Mouse (Mus musculus): ENCODE measurements at regions not wholly inside any gene's neighbourhood (a gene's known extent, or its start where the extent isn't known, plus 50 kb on each side); places are given as distances from the start of the nearest gene placed in this dataset.

DNA sequence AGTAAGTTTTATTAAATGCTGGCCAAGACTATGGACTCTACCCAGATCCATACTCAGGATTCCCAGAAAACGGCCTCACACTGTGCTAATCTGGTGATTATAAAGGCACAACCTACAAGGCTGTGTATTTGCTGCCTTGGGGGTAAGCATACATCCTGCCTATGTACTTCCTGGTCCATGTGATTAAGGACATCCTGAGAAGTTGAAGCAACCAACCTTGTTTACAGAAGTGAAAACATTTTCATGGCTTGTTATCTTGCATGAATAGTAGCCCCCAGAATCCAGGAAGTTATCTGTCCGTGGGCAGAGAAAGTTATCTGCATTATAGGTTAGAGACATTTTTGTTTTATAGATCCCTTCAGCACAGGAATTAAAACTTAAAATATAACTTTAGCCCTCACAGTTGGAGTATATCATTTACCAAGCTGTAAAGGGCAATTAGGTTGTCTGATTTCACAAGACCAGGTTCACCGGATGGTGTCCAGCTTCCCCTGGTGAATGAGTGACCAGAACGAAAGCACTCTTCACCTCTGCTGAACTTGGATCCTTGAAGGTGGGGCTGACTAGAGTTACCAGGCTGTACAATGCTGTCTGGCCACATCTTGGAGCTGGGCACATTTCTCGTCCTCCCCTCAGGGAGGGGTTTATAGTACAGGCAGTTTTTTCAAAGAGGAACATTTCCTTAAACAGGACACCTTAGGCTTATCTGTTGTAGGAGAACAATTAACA, 90.1 kb upstream of the Tbl1xr1 start:
- Histone ChIP-seq H3K27me3 (replicated peaks) (no peaks in the 10 kb centered on the region), H3K36me3 (replicated peaks) (no peaks in the 10 kb centered on the region), H3K4me1 (no peaks in the 10 kb centered on the region), H3K4me2 (no peak overlapping the region), H3K9ac (no peak overlapping the region), H3K4me3 (no peak overlapping the region), H3K9me3 (no peaks in the 10 kb centered on the region), H3K27ac (no peak overlapping the region)
- ATAC-seq (replicated peaks): no peak
- 85% methylated on average over 5 of the region's 5 CpGs for WGBS

DNA sequence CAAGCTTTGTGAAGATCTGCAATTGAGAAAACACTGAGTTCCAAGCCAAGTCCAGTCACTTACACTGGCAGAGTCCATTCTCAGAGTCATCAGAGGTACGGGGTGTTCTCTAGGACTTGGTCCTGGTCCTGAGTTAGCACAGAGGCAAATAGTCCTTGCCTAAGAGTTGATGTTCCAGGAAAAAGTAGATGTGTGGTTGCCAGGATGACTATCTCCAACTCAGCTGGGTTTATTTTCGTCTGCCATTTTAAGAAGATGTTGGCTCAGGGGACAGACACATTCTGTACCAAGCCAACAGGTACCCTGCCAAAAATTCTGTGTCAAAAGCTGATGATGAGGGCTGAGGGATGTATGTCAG, 89.6 kb upstream of the Tbl1xr1 start:
- Histone ChIP-seq H3K9ac (no peak overlapping the region), H3K4me1 (no peaks in the 10 kb centered on the region), H3K27me3 (replicated peaks) (no peaks in the 10 kb centered on the region), H3K9me3 (no peaks in the 10 kb centered on the region), H3K4me3 (no peak overlapping the region), H3K4me2 (no peak overlapping the region), H3K36me3 (replicated peaks) (no peaks in the 10 kb centered on the region), H3K27ac (no peak overlapping the region)
- ATAC-seq (replicated peaks): no peak
- WGBS: 93% methylated on average over 2 of the region's 2 CpGs

DNA sequence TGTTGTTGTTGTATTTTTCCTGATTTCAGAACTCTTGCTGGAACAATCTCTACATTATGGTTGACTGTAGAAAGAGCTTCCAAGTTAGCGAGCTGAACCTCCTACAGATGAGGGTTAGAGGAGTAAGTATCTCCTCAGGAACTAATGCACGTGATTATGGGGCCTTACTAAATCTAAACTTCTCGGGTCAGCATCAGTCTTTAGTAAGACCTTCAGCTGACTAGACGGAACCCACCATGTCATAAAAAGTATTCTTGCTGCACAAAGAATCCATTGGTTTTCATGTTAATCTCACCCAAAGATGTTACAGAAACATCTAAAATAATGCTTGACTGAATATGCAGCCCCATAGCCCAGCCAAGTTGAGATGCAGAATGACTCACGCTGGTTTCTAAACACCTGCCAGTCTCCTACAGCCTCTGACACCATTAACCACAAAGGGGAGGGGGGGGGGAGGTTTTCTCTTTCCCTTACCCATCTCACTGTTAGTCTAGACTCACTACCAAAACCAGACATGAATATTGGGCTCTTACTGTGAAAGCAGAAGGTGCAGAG, 88.9 kb upstream of the Tbl1xr1 start:
- Histone ChIP-seq H3K36me3 (replicated peaks) (no peaks in the 10 kb centered on the region), H3K4me3 (no peak overlapping the region), H3K4me2 (no peak overlapping the region), H3K27me3 (replicated peaks) (no peaks in the 10 kb centered on the region), H3K9ac (no peak overlapping the region), H3K27ac (no peak overlapping the region), H3K4me1 (no peaks in the 10 kb centered on the region), H3K9me3 (no peaks in the 10 kb centered on the region)
- WGBS: 86% methylated on average over 5 of the region's 5 CpGs
- no peak for ATAC-seq (replicated peaks)

- no peaks in the 10 kb centered on the region for H3K9me3 ChIP-seq
- H3K27me3 ChIP-seq (replicated peaks): no peaks in the 10 kb centered on the region
- no peak overlapping the region for H3K27ac ChIP-seq
- no peak overlapping the region for H3K4me3 ChIP-seq
- H3K9ac ChIP-seq: no peak overlapping the region
- 90% methylated on average over 8 of the region's 8 CpGs for WGBS
- H3K4me1 ChIP-seq: no peaks in the 10 kb centered on the region
- no peak overlapping the region for H3K4me2 ChIP-seq
- ATAC-seq (replicated peaks): no peak
- H3K36me3 ChIP-seq (replicated peaks): no peaks in the 10 kb centered on the region
Measured at GRCm38 (mm10) chr3:21988010-21988531, 88.4 kb upstream of the Tbl1xr1 start.

- H3K36me3 ChIP-seq (replicated peaks): no peaks in the 10 kb centered on the region
- no peaks in the 10 kb centered on the region for H3K27me3 ChIP-seq (replicated peaks)
- WGBS: 86% methylated on average over 4 of the region's 4 CpGs
- no peak overlapping the region for H3K4me2 ChIP-seq
- no peak for ATAC-seq (replicated peaks)
- no peaks in the 10 kb centered on the region for H3K4me1 ChIP-seq
- H3K9ac ChIP-seq: no peak overlapping the region
- no peaks in the 10 kb centered on the region for H3K9me3 ChIP-seq
- H3K27ac ChIP-seq: no peak overlapping the region
- H3K4me3 ChIP-seq: no peak overlapping the region
Measured at GRCm38 (mm10) chr3:21990526-21990925, 85.9 kb upstream of the Tbl1xr1 start.

DNA sequence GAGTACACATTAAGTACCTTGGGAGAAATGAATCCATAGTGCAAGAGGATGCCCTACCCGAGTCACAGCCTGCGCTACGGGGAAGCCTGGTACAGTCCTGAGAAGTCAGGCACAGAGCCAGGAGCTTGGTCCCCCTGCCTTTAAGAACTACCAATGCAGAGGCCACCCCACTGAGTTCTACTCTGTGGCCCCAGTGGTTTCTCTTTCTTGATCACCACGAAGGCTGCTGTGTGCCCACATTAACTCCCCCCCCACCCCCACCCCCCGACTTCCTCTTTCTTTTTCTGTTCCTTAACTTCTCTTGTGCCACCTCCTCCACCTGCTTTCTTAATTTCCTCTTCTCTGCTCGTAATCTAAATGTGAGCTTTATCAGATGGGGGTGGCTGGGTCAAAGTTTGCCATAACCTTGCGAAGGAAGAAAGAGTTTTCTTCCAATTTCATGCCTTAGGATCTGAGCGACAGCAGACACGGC, 84.7 kb upstream of the Tbl1xr1 start:
- Histone ChIP-seq H3K27ac (no peak overlapping the region), H3K4me3 (no peak overlapping the region), H3K4me1 (no peaks in the 10 kb centered on the region), H3K9me3 (no peaks in the 10 kb centered on the region), H3K27me3 (replicated peaks) (no peaks in the 10 kb centered on the region), H3K36me3 (replicated peaks) (no peaks in the 10 kb centered on the region), H3K4me2 (no peak overlapping the region), H3K9ac (no peak overlapping the region)
- WGBS: 69% methylated on average over 9 of the region's 9 CpGs
- no peak for ATAC-seq (replicated peaks)

DNA sequence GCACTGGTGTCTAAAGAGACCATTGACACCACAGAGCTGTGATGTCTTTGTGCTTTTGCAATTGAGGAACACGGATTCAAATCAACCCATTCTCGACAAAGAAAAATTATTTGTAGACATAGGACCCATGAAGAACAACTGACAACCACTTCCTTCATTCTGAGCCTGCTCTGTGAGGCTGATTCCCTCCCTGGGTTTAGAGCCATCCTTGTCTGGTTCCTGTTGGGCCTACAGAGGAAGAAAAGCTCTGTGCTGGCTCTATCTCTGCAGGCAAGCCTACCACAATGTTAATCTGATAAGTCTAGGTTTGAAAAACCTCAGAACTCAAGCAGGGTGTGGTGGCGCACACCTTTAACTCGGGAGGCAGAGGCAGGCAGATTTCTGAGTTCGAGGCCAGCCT, 84.2 kb upstream of the Tbl1xr1 start:
- no peak overlapping the region for H3K4me3 ChIP-seq
- no peak overlapping the region for H3K4me2 ChIP-seq
- 92% methylated on average over 5 of the region's 5 CpGs for whole genome bisulfite sequencing
- H3K36me3 ChIP-seq (replicated peaks): no peaks in the 10 kb centered on the region
- no peak for ATAC-seq (replicated peaks)
- no peaks in the 10 kb centered on the region for H3K27me3 ChIP-seq (replicated peaks)
- H3K9ac ChIP-seq: no peak overlapping the region
- no peaks in the 10 kb centered on the region for H3K9me3 ChIP-seq
- H3K27ac ChIP-seq: no peak overlapping the region
- no peaks in the 10 kb centered on the region for H3K4me1 ChIP-seq

DNA sequence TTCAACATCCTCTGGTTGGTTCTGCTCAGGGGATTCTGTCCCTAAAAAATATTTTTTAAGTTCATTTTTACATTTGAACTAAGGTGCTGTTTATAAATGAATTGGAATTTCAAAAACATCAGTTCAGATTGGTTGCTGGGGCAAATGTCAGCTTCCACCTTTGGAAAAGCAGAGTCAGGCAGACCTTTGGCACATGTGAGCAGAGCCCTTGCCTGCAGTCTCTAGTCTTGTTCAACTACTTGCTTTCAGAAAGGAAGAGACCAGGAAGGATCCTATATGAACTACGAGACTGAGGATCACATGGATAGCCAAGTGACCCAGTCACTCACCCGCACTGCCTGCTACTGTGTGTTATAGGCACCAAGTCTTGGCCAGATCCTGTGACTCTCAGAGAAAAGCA, 82.5 kb upstream of the Tbl1xr1 start:
- Histone ChIP-seq H3K9ac (no peak overlapping the region), H3K27me3 (replicated peaks) (no peaks in the 10 kb centered on the region), H3K36me3 (replicated peaks) (no peaks in the 10 kb centered on the region), H3K27ac (no peak overlapping the region), H3K4me1 (no peaks in the 10 kb centered on the region), H3K4me3 (no peak overlapping the region), H3K9me3 (no peaks in the 10 kb centered on the region), H3K4me2 (no peak overlapping the region)
- WGBS: 97% methylated on average over 2 of the region's 2 CpGs
- ATAC-seq (replicated peaks): no peak

GRCm38 (mm10) chr3:21995566-21996391, 80.7 kb upstream of the Tbl1xr1 start:
- no peaks in the 10 kb centered on the region for H3K9me3 ChIP-seq
- WGBS: 75% methylated on average over 8 of the region's 8 CpGs
- H3K36me3 ChIP-seq (replicated peaks): no peaks in the 10 kb centered on the region
- H3K27ac ChIP-seq: no peak overlapping the region
- no peak overlapping the region for H3K4me3 ChIP-seq
- no peaks in the 10 kb centered on the region for H3K4me1 ChIP-seq
- no peaks in the 10 kb centered on the region for H3K27me3 ChIP-seq (replicated peaks)
- H3K9ac ChIP-seq: no peak overlapping the region
- ATAC-seq (replicated peaks): no peak
- no peak overlapping the region for H3K4me2 ChIP-seq

GRCm38 (mm10) chr3:21997387-21997786, 79.1 kb upstream of the Tbl1xr1 start:
- H3K9me3 ChIP-seq: no peaks in the 10 kb centered on the region
- no peaks in the 10 kb centered on the region for H3K27me3 ChIP-seq (replicated peaks)
- no peaks in the 10 kb centered on the region for H3K4me1 ChIP-seq
- no peak overlapping the region for H3K27ac ChIP-seq
- WGBS: 89% methylated on average over 3 of the region's 3 CpGs
- no peak for ATAC-seq (replicated peaks)
- no peaks in the 10 kb centered on the region for H3K36me3 ChIP-seq (replicated peaks)
- H3K4me3 ChIP-seq: no peak overlapping the region
- H3K4me2 ChIP-seq: no peak overlapping the region
- no peak overlapping the region for H3K9ac ChIP-seq

DNA sequence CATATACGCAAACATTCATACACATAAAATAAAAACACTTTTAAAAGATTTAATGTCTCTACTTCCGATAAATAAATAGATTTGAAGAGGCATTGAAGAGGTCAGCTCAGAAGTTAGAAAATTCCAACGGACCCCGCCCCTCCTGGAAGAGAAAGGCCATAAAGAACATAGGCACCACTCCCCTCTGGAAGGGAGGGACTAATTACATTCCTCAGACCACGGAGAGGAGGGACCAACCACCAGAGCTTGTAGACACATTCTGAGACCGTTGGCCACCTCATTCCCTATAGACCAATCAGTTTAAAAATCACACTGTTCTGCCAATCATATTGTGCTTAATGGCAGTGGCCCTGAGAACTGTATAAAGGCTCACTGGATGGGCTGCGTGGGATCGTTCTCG, 71.0 kb upstream of the Tbl1xr1 start:
- no peak overlapping the region for H3K9ac ChIP-seq
- H3K4me2 ChIP-seq: no peak overlapping the region
- H3K9me3 ChIP-seq: no peaks in the 10 kb centered on the region
- H3K27ac ChIP-seq: no peak overlapping the region
- no peaks in the 10 kb centered on the region for H3K27me3 ChIP-seq (replicated peaks)
- ATAC-seq (replicated peaks): no peak
- no peaks in the 10 kb centered on the region for H3K4me1 ChIP-seq
- no peaks in the 10 kb centered on the region for H3K36me3 ChIP-seq (replicated peaks)
- 75% methylated on average over 9 of the region's 9 CpGs for WGBS
- H3K4me3 ChIP-seq: no peak overlapping the region

DNA sequence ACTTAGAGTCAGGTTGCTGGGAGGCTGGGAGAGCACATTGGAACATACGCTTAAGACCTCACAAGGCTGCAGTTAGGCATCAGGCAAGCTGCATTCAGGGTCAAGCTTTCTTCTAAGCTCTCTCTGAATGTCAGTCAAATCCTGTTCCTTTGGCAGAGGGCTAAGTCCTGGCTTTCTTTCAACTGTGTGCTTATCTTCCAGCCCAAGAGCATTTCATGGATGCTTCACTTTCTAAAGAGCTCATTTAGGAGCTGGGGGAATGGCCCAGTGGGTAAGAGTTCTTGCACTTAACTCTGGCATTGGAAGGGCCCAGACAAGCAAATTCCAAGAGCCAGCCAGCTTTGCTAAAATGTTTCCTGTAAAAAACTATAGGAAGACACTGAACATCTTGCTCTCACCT, 70.3 kb upstream of the Tbl1xr1 start:
- no peak overlapping the region for H3K4me2 ChIP-seq
- no peak overlapping the region for H3K4me3 ChIP-seq
- H3K9ac ChIP-seq: no peak overlapping the region
- no peak for ATAC-seq (replicated peaks)
- H3K27ac ChIP-seq: no peak overlapping the region
- WGBS: 66% methylated on average over 1 of the region's 1 CpGs
- H3K4me1 ChIP-seq: no peaks in the 10 kb centered on the region
- H3K36me3 ChIP-seq (replicated peaks): no peaks in the 10 kb centered on the region
- H3K9me3 ChIP-seq: no peaks in the 10 kb centered on the region
- no peaks in the 10 kb centered on the region for H3K27me3 ChIP-seq (replicated peaks)
